Mouse (Mus musculus): ENCODE measurements at regions not wholly inside any gene's neighbourhood (a gene's known extent, or its start where the extent isn't known, plus 50 kb on each side); places are given as distances from the start of the nearest gene placed in this dataset.
"Not testable (repeated sequence)": the region's sequence is repeated elsewhere in the genome, so short reads cannot be mapped to it uniquely, and the experiment has no call there.

GRCm38 (mm10) chr13:45130516-45131249 is 52.2 kb downstream of the Gm9817 start:
- H3K4me3 ChIP-seq (ENCODE audit: insufficient read depth, low read length) = no peak overlapping the region
- TF ChIP-seq CTCF (IDR thresholded peaks at IDR 0.05; ENCODE audit: borderline replicate concordance, insufficient read depth, low read length) (no peak), POLR2A (IDR thresholded peaks at IDR 0.05; ENCODE audit: low read depth, low read length) (no peak)
- H3K4me1 ChIP-seq (ENCODE audit: control insufficient read depth, insufficient read depth, low read length) = no peaks in the 10 kb centered on the region
- no peak overlapping the region for H3K27ac ChIP-seq (ENCODE audit: insufficient read depth, low read length)

DNA sequence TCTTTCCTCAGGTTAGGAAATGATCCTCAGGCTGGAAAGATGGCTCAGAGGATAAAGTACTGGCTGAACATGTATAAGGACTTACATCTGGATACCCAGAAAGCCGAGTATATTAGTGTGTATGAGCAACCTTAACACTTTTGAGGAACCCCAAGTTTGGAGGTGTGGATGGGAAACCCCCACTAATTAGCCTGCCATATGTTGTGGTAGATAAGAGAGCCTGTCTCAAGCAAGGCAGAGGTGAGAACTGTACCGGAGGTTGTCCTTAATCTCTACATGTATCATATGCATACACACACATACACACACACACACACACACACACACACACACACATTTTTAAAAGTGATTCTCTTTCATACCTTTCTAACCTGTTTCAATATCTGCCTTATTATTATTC is 62.1 kb downstream of the Gm9817 start:
- Histone ChIP-seq H3K4me3 (ENCODE audit: insufficient read depth, low read length) (no peak overlapping the region), H3K4me1 (ENCODE audit: control insufficient read depth, insufficient read depth, low read length) (no peaks in the 10 kb centered on the region), H3K27ac (ENCODE audit: insufficient read depth, low read length) (no peak overlapping the region)
- TF ChIP-seq POLR2A (IDR thresholded peaks at IDR 0.05; ENCODE audit: low read depth, low read length) (no peak), CTCF (IDR thresholded peaks at IDR 0.05; ENCODE audit: borderline replicate concordance, insufficient read depth, low read length) (no peak)

GRCm38 (mm10) chr13:45145129-45145528 is 66.6 kb downstream of the Gm9817 start:
- TF ChIP-seq CTCF (IDR thresholded peaks at IDR 0.05; ENCODE audit: borderline replicate concordance, insufficient read depth, low read length) = no peak
- TF ChIP-seq POLR2A (IDR thresholded peaks at IDR 0.05; ENCODE audit: low read depth, low read length) = no peak
- Histone ChIP-seq H3K4me3 (ENCODE audit: insufficient read depth, low read length) (no peak overlapping the region), H3K4me1 (ENCODE audit: control insufficient read depth, insufficient read depth, low read length) (no peaks in the 10 kb centered on the region), H3K27ac (ENCODE audit: insufficient read depth, low read length) (no peak overlapping the region)

DNA sequence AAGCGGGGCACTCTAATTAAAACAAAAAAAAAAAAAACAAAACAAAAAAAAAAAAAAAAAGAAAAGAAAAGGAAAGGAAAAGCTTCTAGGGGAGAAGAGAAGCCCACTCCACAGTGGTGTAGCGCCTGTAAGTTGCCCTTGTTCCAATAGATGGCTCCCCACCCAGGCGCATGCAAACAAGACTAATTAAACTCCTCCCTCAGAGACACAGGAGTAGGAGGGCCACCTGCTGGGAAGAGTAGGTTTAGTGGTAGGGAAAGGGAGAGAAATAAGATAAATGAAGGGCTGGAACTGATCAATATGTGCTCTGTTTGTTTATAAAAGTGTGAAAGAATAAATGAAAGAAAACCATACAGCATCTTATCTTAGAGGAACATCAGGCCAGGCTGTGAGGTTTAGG is 77.7 kb downstream of the Gm9817 start:
- H3K4me1 ChIP-seq (ENCODE audit: control insufficient read depth, insufficient read depth, low read length) = no peaks in the 10 kb centered on the region
- TF ChIP-seq CTCF (IDR thresholded peaks at IDR 0.05; ENCODE audit: borderline replicate concordance, insufficient read depth, low read length) = no peak
- TF ChIP-seq POLR2A (IDR thresholded peaks at IDR 0.05; ENCODE audit: low read depth, low read length) = no peak
- H3K4me3 ChIP-seq (ENCODE audit: insufficient read depth, low read length) = no peak overlapping the region

GRCm38 (mm10) chr13:45156982-45157381 is 78.5 kb downstream of the Gm9817 start:
- Histone ChIP-seq H3K4me1 (ENCODE audit: control insufficient read depth, insufficient read depth, low read length) (no peaks in the 10 kb centered on the region), H3K27ac (ENCODE audit: insufficient read depth, low read length) (no peak overlapping the region), H3K4me3 (ENCODE audit: insufficient read depth, low read length) (no peak overlapping the region)
- no peak for TF ChIP-seq POLR2A (IDR thresholded peaks at IDR 0.05; ENCODE audit: low read depth, low read length)
- no peak for TF ChIP-seq CTCF (IDR thresholded peaks at IDR 0.05; ENCODE audit: borderline replicate concordance, insufficient read depth, low read length)

More for the DNA sequence above, 77.7 kb downstream of the Gm9817 start:
- H3K27ac ChIP-seq (ENCODE audit: insufficient read depth, low read length) = no peak overlapping the region

DNA sequence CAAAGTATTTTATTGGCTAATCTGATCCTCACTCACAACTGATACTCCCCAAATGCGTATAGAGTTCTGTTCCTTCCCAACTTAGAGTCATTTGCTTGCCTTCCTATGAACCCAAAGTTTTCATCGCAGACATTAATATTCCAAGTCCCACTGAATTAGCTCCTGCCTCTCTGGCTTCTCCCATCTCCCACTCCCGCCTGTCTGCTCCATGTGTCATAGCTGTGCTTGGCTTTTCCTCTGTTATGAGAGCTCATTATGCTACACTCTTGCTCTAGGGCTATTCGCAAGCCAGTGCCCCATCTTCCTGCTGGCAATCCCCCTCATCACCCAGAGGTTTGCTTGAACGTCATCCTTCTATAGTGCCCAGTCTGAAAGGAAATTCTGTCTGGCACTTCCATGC is 81.8 kb downstream of the Gm9817 start:
- Histone ChIP-seq H3K4me3 (ENCODE audit: insufficient read depth, low read length) (no peak overlapping the region), H3K27ac (ENCODE audit: insufficient read depth, low read length) (no peak overlapping the region), H3K4me1 (ENCODE audit: control insufficient read depth, insufficient read depth, low read length) (no peaks in the 10 kb centered on the region)
- no peak for TF ChIP-seq CTCF (IDR thresholded peaks at IDR 0.05; ENCODE audit: borderline replicate concordance, insufficient read depth, low read length)
- no peak for TF ChIP-seq POLR2A (IDR thresholded peaks at IDR 0.05; ENCODE audit: low read depth, low read length)

DNA sequence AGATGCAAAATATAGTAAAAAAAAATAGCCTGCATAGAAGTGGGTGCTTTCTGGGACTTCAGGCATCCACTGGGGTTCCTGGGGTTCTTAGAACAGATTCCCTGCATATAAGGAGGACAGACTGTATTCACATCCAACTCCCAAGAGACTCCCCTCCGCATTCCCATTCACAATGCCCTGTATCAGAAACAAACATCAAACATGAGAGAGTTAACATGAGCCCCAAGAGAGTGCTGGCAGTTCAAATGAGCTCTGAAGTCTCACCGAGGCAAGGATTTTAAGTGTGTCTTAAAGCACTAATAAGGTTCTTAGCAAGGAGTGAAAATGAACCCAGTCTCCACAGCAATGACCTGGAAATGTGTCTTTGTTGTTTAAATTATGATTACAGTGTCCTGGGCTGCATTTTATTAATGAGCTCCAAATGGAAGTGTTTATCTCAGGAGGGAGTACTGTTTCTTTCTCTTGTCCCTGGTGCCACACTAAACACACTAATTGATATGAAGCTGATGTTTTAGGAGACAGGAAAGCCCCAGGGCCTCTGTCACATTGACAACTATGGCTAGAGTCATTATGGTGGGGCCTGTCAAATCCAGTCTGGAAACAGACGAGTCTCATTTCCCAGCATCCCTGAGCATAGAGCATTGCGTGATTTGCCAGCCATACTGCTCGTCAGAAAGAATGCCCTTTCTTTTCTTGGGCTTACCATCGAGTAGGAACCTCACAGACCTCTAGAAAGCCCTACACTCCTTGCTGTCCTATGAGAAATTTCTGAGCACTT is 85.7 kb downstream of the Gm9817 start:
- Histone ChIP-seq H3K4me1 (ENCODE audit: control insufficient read depth, insufficient read depth, low read length) (no peaks in the 10 kb centered on the region), H3K27ac (ENCODE audit: insufficient read depth, low read length) (no peak overlapping the region), H3K4me3 (ENCODE audit: insufficient read depth, low read length) (no peak overlapping the region)
- TF ChIP-seq POLR2A (IDR thresholded peaks at IDR 0.05; ENCODE audit: low read depth, low read length) = no peak

- Histone ChIP-seq H3K4me1 (ENCODE audit: control insufficient read depth, insufficient read depth, low read length) (no peaks in the 10 kb centered on the region), H3K27ac (ENCODE audit: insufficient read depth, low read length) (no peak overlapping the region), H3K4me3 (ENCODE audit: insufficient read depth, low read length) (no peak overlapping the region)
- no peak for TF ChIP-seq POLR2A (IDR thresholded peaks at IDR 0.05; ENCODE audit: low read depth, low read length)
- TF ChIP-seq CTCF (IDR thresholded peaks at IDR 0.05; ENCODE audit: borderline replicate concordance, insufficient read depth, low read length) = no peak
Observed at GRCm38 (mm10) chr13:45165159-45165558, 86.7 kb downstream of the Gm9817 start.

- no peaks in the 10 kb centered on the region for H3K4me1 ChIP-seq (ENCODE audit: control insufficient read depth, insufficient read depth, low read length)
- H3K27ac ChIP-seq (ENCODE audit: insufficient read depth, low read length) = no peak overlapping the region
- TF ChIP-seq POLR2A (IDR thresholded peaks at IDR 0.05; ENCODE audit: low read depth, low read length) (no peak), CTCF (IDR thresholded peaks at IDR 0.05; ENCODE audit: borderline replicate concordance, insufficient read depth, low read length) (no peak)
- H3K4me3 ChIP-seq (ENCODE audit: insufficient read depth, low read length) = no peak overlapping the region
Observed at GRCm38 (mm10) chr13:45169716-45170115, 91.2 kb downstream of the Gm9817 start.

DNA sequence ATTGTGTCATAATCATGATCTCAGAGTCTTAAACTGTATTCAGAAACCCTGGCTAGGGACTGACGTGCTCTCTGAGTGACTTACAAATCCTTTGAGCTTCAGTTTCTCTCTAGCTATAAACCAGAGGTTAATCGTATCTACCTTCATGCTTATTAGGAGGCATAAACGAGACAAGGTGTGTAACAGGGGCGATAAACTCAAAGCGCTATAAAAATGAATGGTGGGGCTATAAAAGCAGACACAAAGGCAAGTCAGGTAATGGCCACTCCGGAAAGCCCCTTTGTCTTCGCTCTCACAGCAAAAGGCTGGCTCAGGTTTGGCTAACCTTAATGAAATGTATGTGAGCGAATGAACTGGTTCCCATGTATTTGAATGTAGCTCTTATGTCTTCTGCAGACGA is 94.6 kb downstream of the Gm9817 start:
- H3K4me3 ChIP-seq (ENCODE audit: insufficient read depth, low read length) = no peak overlapping the region
- H3K27ac ChIP-seq (ENCODE audit: insufficient read depth, low read length) = no peak overlapping the region
- H3K4me1 ChIP-seq (ENCODE audit: control insufficient read depth, insufficient read depth, low read length) = no peaks in the 10 kb centered on the region
- TF ChIP-seq POLR2A (IDR thresholded peaks at IDR 0.05; ENCODE audit: low read depth, low read length) (no peak), CTCF (IDR thresholded peaks at IDR 0.05; ENCODE audit: borderline replicate concordance, insufficient read depth, low read length) (no peak)

GRCm38 (mm10) chr13:45175711-45176205 is 97.3 kb downstream of the Gm9817 start:
- not testable (repeated sequence) for H3K4me1 ChIP-seq (ENCODE audit: control insufficient read depth, insufficient read depth, low read length); H3K4me3 ChIP-seq (ENCODE audit: insufficient read depth, low read length); H3K27ac ChIP-seq (ENCODE audit: insufficient read depth, low read length)
